Mouse (Mus musculus): Measurements from ENCODE around the gene Tpm4. TPM values are rescaled to one million over a fixed set of nuclear protein-coding genes. Genes with fewer than 3 reads are reported as not detected.

The Tpm4 gene
- polyA plus RNA-seq, 1 experiment from 2014 or later: 247 TPM

DNA sequence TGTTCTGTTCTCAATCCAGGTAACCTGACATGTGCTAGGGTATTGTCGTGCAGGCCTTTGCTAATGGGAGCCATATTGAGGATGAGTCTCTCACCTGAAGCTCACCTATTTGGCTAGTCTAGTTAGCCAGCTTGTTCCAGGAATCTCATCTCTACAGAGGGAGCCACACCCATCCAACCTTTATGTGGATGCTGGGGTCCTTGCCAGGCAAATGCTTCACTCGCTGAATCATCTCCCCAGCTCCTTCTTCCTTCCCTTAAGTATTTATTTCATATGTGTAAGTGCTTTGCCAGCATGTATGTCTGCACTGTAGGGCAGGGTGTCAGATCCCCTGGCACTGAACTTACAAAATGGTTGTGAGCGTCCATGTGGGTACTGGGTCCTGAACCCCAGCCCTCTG is 11.8 kb downstream of the Tpm4 start:
- DNase-seq (ENCODE audit: low spot score): no peak

DNA sequence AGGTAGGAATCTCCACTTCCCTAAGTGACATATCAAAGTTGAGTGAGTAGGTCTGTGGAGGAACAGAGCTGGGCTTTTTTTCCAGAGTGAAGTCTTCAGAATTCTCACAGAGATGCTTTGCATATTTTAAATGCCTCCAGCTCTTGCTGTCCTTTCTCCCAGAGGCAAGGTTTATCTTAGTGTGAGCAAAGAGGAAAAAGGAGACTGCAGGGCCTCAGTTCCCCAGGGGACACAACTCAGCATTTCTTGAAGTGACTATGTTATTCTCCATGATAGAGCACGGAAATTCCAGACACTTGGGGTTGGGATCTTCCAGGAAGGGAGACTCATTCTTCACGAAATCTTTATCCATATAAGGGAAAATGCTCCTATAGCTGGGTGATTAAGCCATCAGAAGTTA is 12.5 kb downstream of the Tpm4 start:
- no peaks in the 10 kb centered on the region for H3K27me3 ChIP-seq (replicated peaks; ENCODE audit: control insufficient read depth, insufficient read depth, low read length)
- H3K9ac ChIP-seq (ENCODE audit: low read length): no peak overlapping the region
- no peak for DNase-seq (ENCODE audit: low spot score)
- ATAC-seq: no peak
- no peak overlapping the region for H3K4me3 ChIP-seq (ENCODE audit: low read depth, low read length)
- peaks cover 87% of the 10 kb centered on the region for H3K36me3 ChIP-seq (ENCODE audit: control insufficient read depth, insufficient read depth, low read length)
- no peak overlapping the region for H3K4me2 ChIP-seq (ENCODE audit: low read length)
- 89% methylated on average over 2 of the region's 2 CpGs for WGBS
- no peaks in the 10 kb centered on the region for H3K9me3 ChIP-seq (replicated peaks; ENCODE audit: control insufficient read depth, low read length)
- H3K4me1 ChIP-seq (ENCODE audit: control insufficient read depth, insufficient read depth, low read length): no peaks in the 10 kb centered on the region
- H3K27ac ChIP-seq (ENCODE audit: low read depth, low read length): no peak overlapping the region

More for the DNA sequence above, 11.8 kb downstream of the Tpm4 start:
- no peak overlapping the region for H3K9ac ChIP-seq (ENCODE audit: low read length)
- no peak overlapping the region for H3K4me3 ChIP-seq (ENCODE audit: low read depth, low read length)
- H3K4me1 ChIP-seq (ENCODE audit: control insufficient read depth, insufficient read depth, low read length): no peaks in the 10 kb centered on the region
- peaks cover 87% of the 10 kb centered on the region for H3K36me3 ChIP-seq (ENCODE audit: control insufficient read depth, insufficient read depth, low read length)
- WGBS: 99% methylated on average over 3 of the region's 3 CpGs
- no peak overlapping the region for H3K4me2 ChIP-seq (ENCODE audit: low read length)
- no peaks in the 10 kb centered on the region for H3K9me3 ChIP-seq (replicated peaks; ENCODE audit: control insufficient read depth, low read length)
- no peak overlapping the region for H3K27ac ChIP-seq (ENCODE audit: low read depth, low read length)
- no peak for ATAC-seq
- H3K27me3 ChIP-seq (replicated peaks; ENCODE audit: control insufficient read depth, insufficient read depth, low read length): no peaks in the 10 kb centered on the region

DNA sequence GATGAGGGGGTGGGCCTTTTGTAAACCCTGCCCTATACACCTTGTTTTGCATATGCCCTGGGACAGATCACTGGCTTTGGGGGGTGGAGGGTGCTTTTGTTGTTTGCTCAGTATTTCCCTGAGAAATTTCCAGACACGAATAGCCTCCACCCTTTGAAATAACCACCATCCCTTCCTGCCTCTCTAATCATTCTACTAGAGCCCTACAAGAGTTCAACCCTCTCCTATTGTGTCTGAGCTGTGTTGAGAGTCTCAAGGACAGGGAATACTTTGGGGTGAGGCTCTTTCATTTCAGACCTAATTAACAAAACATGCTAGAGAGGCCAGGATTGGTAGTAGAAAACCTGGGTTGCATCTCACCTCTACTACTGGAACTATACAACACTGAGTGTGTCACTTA is 14.3 kb downstream of the Tpm4 start:
- ATAC-seq: no peak
- H3K9me3 ChIP-seq (replicated peaks; ENCODE audit: control insufficient read depth, low read length): no peaks in the 10 kb centered on the region
- peaks cover 81% of the 10 kb centered on the region for H3K36me3 ChIP-seq (ENCODE audit: control insufficient read depth, insufficient read depth, low read length)
- H3K4me3 ChIP-seq (ENCODE audit: low read depth, low read length): no peak overlapping the region
- 96% methylated on average over 1 of the region's 1 CpGs for WGBS
- no peak overlapping the region for H3K4me2 ChIP-seq (ENCODE audit: low read length)
- H3K4me1 ChIP-seq (ENCODE audit: control insufficient read depth, insufficient read depth, low read length): no peaks in the 10 kb centered on the region
- DNase-seq (ENCODE audit: low spot score): no peak
- no peaks in the 10 kb centered on the region for H3K27me3 ChIP-seq (replicated peaks; ENCODE audit: control insufficient read depth, insufficient read depth, low read length)
- no peak overlapping the region for H3K9ac ChIP-seq (ENCODE audit: low read length)
- no peak overlapping the region for H3K27ac ChIP-seq (ENCODE audit: low read depth, low read length)

DNA sequence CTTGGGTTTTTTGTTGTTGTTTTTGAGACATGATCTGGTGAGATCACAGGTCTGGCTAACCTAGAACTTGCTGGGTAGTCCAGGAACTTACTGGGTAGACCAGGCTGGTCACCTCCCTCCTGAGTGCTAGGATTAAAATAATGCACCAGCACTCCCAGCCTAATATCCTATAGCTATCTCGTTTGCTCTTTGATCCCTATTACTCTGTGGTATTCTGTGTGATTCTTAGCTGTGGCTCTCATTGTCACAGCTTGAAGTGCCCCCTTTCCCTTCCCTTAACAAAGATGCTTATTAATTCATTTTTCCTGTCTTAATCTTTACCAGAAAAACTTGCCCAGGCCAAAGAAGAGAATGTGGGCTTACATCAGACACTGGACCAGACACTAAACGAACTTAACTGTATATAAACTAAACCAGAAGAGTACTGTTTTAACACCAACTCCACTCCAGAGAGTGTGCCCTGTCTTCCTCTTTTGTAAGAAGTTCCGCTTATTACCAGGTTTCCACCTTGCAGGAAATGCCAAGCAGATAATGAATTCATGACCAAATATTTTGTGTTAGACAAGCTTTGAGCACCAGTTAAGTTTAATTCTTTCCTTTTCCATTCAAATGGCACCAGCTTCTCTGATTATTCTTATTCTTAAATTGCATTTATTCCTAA is 16.8 kb downstream of the Tpm4 start:
- no peak for ATAC-seq
- no peaks in the 10 kb centered on the region for H3K9me3 ChIP-seq (replicated peaks; ENCODE audit: control insufficient read depth, low read length)
- H3K36me3 ChIP-seq (ENCODE audit: control insufficient read depth, insufficient read depth, low read length): peaks cover 59% of the 10 kb centered on the region
- H3K27me3 ChIP-seq (replicated peaks; ENCODE audit: control insufficient read depth, insufficient read depth, low read length): no peaks in the 10 kb centered on the region
- WGBS: 78% methylated on average over 3 of the region's 3 CpGs
- H3K4me3 ChIP-seq (ENCODE audit: low read depth, low read length): no peak overlapping the region
- no peak overlapping the region for H3K4me2 ChIP-seq (ENCODE audit: low read length)
- H3K4me1 ChIP-seq (ENCODE audit: control insufficient read depth, insufficient read depth, low read length): no peaks in the 10 kb centered on the region
- no peak for DNase-seq (ENCODE audit: low spot score)
- no peak overlapping the region for H3K27ac ChIP-seq (ENCODE audit: low read depth, low read length)
- H3K9ac ChIP-seq (ENCODE audit: low read length): no peak overlapping the region

DNA sequence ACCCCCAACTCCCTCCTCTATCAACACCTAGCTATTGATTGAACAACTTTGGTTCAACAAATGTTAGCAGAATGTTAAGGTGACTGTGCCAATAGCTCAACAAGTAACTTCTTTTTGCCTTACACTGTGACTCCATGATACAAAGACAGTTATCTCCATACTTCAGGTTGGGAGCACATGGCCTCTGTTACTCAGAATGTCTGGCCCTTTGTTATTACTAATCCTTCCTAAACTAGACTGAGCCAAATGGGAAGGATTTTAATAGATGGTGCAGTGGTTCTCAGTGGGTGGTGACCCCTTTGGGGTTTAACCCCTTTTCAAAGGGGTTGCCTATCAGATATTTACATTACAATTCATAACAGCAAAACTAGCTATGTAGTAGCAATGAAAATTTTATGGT is 18.6 kb downstream of the Tpm4 start:
- no peak overlapping the region for H3K4me2 ChIP-seq (ENCODE audit: low read length)
- H3K4me3 ChIP-seq (ENCODE audit: low read depth, low read length): no peak overlapping the region
- no peak for ATAC-seq
- no peak for DNase-seq (ENCODE audit: low spot score)
- peaks cover 42% of the 10 kb centered on the region for H3K36me3 ChIP-seq (ENCODE audit: control insufficient read depth, insufficient read depth, low read length)
- no peak overlapping the region for H3K9ac ChIP-seq (ENCODE audit: low read length)
- H3K4me1 ChIP-seq (ENCODE audit: control insufficient read depth, insufficient read depth, low read length): no peaks in the 10 kb centered on the region
- H3K9me3 ChIP-seq (replicated peaks; ENCODE audit: control insufficient read depth, low read length): no peaks in the 10 kb centered on the region
- H3K27me3 ChIP-seq (replicated peaks; ENCODE audit: control insufficient read depth, insufficient read depth, low read length): no peaks in the 10 kb centered on the region
- no peak overlapping the region for H3K27ac ChIP-seq (ENCODE audit: low read depth, low read length)

DNA sequence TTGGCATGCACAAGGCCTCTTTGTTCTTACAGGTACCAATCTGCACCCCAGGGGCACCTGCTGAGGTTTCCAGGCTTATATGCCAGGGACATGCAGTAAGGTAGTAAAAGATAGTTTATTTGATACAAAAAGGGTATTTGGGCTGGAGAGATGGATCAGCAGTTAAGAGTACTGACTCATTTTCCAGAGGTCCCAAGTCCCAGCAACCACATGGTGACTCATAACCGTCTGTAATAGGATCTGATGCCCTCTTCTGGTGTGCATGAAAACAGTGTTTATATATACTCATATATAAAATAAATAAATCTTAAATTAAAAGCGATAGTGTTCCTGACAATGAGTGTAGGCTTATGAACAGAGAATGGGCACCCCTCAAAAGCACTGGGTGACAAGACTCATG is 23.3 kb downstream of the Tpm4 start:
- Histone ChIP-seq H3K9me3 (replicated peaks; ENCODE audit: control insufficient read depth, low read length) (no peaks in the 10 kb centered on the region), H3K27me3 (replicated peaks; ENCODE audit: control insufficient read depth, insufficient read depth, low read length) (no peaks in the 10 kb centered on the region), H3K9ac (ENCODE audit: low read length) (no peak overlapping the region), H3K4me3 (ENCODE audit: low read depth, low read length) (no peak overlapping the region), H3K36me3 (ENCODE audit: control insufficient read depth, insufficient read depth, low read length) (peaks cover 4% of the 10 kb centered on the region), H3K4me2 (ENCODE audit: low read length) (no peak overlapping the region), H3K4me1 (ENCODE audit: control insufficient read depth, insufficient read depth, low read length) (peaks cover 12% of the 10 kb centered on the region; the same call in 1 of the 2 replicates), H3K27ac (ENCODE audit: low read depth, low read length) (no peak overlapping the region)
- no peak for DNase-seq (ENCODE audit: low spot score)
- no peak for ATAC-seq
- WGBS: 87% methylated on average over 2 of the region's 2 CpGs

DNA sequence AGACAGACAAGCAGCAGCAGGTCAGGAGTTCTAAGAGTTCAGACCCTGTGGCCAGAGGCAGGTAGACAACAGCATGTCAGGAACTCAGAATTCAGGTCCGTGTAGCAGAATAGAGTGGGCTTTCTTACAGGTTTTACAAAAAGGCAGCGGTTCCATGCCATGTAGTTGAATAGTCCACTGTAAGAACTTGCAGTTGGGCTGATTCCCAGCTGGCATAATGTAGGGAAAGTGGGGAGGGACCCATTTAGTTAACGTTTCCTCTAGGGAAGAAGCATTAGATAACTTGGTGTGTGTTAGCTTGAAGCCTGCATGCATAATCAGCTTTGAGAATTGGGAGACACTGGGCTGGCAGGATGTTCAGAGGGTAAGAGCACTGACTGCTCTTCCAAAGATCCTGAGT is 24.0 kb downstream of the Tpm4 start:
- Histone ChIP-seq H3K4me2 (ENCODE audit: low read length) (no peak overlapping the region), H3K4me1 (ENCODE audit: control insufficient read depth, insufficient read depth, low read length) (peaks cover 12% of the 10 kb centered on the region; the same call in 1 of the 2 replicates), H3K36me3 (ENCODE audit: control insufficient read depth, insufficient read depth, low read length) (no peaks in the 10 kb centered on the region), H3K4me3 (ENCODE audit: low read depth, low read length) (no peak overlapping the region), H3K27ac (ENCODE audit: low read depth, low read length) (no peak overlapping the region), H3K27me3 (replicated peaks; ENCODE audit: control insufficient read depth, insufficient read depth, low read length) (no peaks in the 10 kb centered on the region), H3K9ac (ENCODE audit: low read length) (no peak overlapping the region), H3K9me3 (replicated peaks; ENCODE audit: control insufficient read depth, low read length) (no peaks in the 10 kb centered on the region)
- ATAC-seq (no peak), DNase-seq (ENCODE audit: low spot score) (no peak)
- 81% methylated on average over 3 of the region's 3 CpGs for WGBS

DNA sequence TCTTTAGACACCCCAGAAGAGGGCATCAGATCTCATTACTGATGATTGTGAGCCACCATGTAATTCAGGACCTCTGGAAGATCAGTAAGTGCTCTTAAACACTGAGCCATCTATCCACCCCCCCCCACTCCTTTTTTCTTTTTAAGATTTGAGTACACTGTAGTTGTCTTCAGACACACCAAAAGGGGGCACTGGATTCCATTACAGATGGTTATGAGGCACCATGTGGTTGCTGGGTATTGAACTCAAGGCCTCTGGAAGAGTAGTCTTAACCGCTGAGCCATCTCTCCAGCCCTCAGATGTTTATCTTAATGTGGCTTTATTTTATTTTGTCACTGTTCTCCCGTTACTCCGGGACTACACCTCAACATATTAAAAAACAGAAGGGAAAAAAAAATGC is 25.2 kb downstream of the Tpm4 start:
- Histone ChIP-seq H3K4me1 (ENCODE audit: control insufficient read depth, insufficient read depth, low read length) (peaks cover 12% of the 10 kb centered on the region; the same call in 1 of the 2 replicates), H3K4me2 (ENCODE audit: low read length) (peak overlapping the region; percentile 63), H3K9ac (ENCODE audit: low read length) (peak overlapping the region; percentile 63; the same call in 1 of the 2 replicates), H3K4me3 (ENCODE audit: low read depth, low read length) (peak overlapping the region; percentile 35), H3K27me3 (replicated peaks; ENCODE audit: control insufficient read depth, insufficient read depth, low read length) (no peaks in the 10 kb centered on the region), H3K27ac (ENCODE audit: low read depth, low read length) (no peak overlapping the region), H3K36me3 (ENCODE audit: control insufficient read depth, insufficient read depth, low read length) (peaks cover 10% of the 10 kb centered on the region; the same call in 1 of the 2 replicates), H3K9me3 (replicated peaks; ENCODE audit: control insufficient read depth, low read length) (no peaks in the 10 kb centered on the region)
- no peak for DNase-seq (ENCODE audit: low spot score)
- WGBS: 76% methylated on average over 3 of the region's 3 CpGs
- no peak for ATAC-seq

Measured in forebrain, embryonic 14.5 days (tissue).